Mouse (Mus musculus) embryo, embryonic 10 days (tissue): Measurements from ENCODE around the gene 2310061I04Rik.
A peak's percentile ranks its signal among the peaks of the same experiment; 100 is the strongest.

Source experiments
- DNase-seq: peaks from one replicate; pipeline ENCODE4 v3.0.0-alpha.2; 2015; ENCODE audit warnings: low spot score

Gene 2310061I04Rik

DNA sequence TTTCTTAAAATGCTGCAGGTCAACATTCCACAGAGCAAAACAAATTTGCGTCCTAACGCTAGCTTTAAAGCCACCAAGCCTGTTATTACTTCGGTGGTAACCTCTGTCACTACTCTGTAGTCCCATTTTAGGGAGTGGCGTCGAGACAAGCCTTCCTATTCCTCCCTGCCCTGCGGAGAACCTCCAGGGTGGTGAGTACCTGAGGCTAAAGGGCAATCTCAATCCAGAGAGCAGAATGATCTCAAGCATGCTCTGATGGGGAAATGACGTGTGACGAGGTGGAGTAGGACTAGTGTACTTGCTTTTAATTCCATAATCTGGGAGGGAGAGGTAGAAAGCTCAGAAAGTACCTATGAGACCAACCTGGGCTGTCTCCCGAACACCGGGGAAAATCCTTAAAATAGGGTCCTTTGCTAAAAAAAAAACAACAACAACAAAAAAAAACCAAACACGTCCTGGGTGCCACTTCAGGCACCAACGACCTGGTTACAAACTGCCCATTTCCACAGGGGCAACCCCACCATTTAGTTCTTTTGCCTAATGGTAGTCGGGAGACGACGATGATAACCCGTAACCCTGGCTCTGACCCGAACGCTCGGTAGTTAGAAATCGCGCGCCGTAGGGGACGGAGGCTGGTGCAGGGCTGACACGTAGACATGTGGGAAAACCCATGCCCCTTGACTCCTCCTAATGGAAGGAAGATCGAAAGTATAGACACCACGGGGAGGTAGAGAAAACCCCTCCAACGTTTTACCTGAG, 18.5 kb upstream of the 2310061I04Rik start:
- peak; percentile 17 for DNase-seq

DNA sequence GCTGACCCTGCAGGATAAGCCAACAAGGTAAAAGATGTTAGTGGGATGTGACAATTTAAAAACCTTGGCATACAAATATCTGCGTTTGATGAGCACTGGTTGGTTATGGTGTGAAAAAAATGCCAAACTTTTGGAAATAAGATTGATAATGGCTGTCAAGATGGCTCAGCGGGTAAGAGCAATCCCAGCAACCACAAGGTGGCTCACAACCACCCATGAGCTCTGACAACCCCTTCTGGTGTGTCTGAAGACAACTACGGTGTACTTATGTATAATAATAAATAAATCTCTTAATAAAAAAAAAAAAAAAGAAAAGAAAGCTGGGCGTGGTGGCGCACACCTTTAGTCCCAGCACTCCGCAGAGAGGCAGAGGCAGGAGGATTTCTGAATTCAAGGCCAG, 17.7 kb upstream of the 2310061I04Rik start:
- DNase-seq, result no peak

DNA sequence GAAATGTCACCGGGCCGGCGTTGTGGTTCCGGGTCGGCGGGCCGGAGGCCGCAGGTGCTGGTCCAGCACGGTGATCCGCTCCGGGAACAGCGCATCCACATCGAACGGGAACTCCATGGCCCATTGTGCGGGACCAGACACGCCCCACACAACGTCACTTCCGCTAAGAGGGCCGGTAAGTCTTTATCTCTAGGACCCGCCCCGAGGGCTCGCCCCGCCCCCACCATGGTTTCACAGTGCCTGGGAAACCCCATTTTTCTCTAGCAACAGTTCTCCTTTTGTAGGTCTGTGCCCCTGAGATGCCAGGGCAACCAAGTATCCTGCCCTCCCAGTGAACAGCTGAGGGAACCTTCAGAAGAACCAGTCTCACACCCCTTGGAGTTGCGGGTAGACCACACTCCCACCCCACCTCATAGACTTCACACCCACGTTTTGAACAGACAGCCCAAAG, 12.7 kb upstream of the 2310061I04Rik start, which contains the start of gene Atat1:
TSS of gene Atat1 (minus strand) at position 157 of the 451 bp plus-strand sequence.
- DNase-seq, result peak; percentile 97

DNA sequence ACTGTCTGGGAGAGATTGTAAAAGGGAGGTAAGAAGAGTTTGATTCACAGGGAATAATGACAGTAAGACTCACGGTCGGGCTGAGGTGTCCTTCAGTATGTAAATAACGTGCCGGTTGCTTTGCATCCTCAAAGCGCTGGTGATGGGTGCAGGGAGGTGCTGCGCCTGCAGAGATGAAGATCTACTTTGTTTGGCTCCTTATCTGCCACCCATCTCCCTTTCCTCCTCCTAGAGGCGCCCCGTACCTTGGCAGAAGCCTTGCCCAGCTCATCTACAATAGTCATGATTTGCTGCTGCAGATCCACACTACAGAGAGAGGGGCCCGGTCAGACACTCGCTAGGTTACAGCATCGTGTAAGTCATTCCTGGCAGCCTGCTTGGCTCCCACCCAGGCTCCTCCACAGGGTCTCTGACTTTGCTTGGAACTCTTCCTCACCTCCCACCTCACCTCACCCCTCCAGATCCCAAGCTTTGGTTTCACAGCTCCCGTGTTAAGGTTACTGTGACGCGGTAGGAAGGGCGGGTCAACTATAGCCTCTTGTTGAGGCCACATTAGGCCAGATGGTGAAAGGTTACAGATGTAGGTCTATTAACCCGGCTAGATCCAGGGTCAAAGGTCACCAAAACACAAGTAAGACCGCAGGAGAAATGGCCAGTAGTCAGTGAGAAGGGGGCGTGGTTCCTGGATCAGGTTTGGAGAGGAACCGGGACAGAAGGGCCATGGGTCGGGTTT, 12.1 kb upstream of the 2310061I04Rik start:
- no peak for DNase-seq

DNA sequence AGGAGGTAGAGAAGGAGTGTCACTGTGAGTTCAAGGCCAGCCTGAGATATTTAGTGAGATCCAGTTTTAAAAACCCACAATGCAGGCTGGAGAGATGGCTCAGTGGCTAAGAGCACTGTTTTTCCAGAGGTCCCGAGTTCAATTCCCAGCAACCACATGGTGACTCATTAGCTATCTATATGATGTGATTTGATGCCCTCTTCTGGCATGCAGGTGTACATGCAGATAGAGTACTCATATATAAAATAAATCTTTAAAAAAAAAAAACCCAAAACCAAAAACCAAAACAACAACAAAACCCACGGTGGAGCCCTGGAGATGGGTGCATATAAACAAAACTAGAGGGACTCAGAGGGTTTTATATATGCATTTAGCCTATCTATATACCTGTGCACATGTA, 10.4 kb upstream of the 2310061I04Rik start:
- no peak for DNase-seq

DNA sequence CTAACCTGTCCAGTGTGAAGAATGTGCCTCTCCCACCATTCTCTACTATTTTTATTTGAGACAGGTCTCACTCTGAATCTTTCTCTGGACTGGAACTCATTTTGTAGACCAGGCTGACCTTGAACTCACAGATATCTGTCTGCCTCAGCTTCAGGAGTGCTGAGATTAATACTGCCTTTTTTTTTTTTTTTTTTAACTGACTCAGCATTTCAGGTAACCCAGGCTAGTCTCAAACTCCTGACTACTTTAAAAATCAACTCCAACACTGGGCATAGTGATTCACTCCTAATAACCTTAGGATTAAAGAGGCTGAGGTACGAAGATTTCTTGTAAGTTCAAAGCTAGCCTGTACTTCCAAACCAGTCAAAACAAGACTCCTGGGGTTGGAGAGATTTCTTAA, 8.4 kb upstream of the 2310061I04Rik start:
- DNase-seq, result no peak

DNA sequence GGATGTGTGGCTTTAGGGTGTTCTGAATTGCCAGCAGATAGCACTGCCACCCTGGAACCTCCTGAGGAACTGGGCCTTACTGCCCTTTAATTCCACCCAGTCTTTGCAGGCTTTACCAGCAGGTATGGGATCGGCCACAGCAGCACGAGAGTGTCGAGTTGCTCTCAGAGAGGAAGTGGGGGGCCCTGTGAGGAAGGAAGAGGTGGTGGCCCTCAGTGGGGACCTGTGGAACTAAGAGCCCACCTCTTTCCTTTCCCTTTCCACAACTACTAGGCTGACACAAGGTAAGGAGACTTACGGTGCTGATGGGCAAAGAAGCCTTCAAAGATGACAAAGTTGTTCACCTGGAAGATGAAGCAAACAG, 6.7 kb upstream of the 2310061I04Rik start:
- DNase-seq, result no peak

DNA sequence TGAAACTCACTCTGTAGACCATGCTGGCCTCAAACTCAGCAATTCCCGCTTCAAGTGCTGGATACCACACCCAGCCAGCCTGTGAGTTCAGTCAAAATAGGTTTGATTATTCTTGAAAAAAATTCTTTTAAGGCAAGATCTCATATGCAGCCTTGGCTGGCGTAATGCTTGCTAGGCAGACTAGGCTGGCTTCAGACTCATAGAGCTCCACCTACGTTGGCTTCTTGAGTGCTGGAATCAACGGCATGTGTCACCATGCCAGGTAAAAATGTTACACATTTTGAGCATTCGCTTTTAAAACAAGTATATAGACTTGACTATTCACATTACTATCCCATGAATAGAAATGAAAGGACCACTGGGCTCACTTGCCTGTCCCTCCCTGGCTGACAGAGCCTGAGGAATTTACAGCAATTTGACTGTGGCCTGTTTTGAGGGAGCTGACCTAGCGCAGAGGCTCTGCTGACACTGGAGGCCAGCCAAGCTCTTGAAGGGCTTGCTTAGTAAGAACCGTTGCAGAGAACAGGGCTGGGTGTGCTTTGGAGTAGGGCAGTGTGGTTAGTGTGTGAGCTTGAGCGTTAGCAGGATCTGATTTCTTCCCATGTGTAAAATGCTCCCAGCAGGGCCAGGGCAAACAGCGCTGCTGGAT, 6.2 kb upstream of the 2310061I04Rik start:
- DNase-seq, result no peak

DNA sequence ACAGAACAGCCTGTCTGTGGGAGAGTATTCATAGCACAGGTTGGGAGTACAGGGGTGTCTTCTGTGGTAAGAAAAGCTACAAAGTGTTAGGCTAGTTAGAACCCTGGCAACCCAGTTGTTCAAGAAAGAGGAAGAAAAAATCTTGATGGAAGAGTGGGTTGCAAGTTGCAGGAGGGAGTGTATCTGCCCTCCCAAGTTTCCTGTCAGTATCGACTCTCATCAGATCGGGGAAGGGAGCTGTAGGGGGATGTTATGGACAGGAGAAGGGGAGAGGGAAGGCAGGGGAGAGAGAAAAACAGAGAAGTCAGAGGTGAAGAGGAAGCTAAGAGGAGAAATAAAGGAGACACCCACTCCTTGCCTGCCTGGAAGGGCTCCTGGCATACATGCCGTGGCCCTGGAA, 3.4 kb upstream of the 2310061I04Rik start:
- no peak for DNase-seq

DNA sequence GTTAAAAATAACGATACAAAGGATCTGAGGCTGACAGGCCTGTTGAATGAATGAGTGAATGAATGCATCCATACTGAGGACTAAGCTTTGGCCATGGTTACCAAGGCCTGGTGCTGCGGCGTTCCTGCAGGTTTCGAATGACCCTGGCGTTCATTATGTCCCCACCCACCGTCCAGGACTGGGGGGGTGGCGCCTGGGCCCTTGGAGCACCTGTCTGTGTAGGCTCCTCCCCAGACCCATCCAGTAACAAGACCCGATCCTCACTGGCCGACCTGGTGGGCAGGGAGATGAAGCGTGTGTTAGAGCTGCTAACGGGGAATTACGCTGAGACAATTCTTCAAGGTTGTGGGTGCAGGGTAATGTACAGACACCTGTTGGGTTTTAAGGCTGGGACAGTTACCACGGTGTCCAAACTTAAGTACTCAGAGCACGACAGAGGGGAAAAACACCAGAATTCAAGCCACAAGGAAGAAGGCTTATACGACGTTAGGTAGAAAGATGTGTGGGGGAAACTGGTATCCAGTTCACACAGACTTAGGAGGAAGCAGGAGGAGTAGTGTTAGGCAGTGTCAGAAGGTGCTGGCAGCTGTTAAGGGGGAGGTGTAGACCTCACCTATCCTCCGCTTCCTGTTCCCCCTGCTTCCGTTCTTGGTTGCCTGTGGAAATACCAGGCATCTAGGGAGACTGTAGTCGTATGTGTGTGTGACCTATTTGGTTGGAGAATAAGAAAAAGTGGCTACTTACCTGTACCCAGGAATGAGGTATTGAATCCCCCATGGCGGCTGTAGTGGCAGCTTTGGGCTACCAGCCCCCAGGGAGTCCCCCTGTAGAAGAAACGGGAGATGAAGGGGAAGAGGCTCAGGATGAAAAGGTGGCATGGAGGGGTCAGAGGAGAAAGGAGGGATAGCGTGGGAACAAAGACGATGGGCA, 678 bp upstream of the 2310061I04Rik start:
- DNase-seq, result peak; percentile 13

DNA sequence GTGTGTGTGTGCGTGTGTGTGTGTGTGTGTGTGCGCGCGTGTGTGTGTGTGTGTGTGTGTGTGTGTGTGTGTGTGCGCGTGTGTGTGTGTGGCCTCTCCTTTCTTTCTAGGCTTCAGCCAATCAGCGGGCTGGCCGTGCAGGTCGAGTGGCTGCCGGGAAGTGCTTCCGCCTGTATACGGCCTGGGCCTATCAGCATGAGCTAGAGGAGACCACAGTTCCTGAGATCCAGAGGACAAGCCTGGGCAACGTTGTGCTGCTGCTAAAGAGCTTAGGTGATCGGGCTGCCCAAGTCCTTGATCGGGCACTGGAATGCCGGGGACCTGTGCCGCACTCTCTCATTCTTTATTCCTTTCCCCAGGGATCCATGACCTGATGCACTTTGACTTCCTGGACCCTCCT, 9.5 kb downstream of the 2310061I04Rik start:
- DNase-seq, result no peak

DNA sequence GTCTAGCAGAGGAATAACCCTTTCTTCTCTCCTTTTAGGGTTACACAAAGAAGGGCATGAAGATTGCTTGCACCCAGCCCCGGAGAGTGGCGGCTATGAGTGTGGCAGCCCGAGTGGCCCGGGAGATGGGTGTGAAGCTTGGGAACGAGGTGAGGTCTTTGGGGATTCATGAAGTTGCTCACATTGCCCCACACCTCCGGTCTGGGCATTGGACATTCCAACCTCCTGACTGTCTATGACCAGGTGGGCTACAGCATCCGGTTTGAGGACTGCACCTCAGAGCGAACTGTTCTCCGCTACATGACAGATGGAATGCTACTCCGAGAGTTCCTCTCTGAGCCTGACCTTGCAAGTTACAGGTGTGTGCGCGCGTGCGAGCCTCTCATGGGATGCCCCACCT, 13.5 kb downstream of the 2310061I04Rik start:
- DNase-seq, result no peak

DNA sequence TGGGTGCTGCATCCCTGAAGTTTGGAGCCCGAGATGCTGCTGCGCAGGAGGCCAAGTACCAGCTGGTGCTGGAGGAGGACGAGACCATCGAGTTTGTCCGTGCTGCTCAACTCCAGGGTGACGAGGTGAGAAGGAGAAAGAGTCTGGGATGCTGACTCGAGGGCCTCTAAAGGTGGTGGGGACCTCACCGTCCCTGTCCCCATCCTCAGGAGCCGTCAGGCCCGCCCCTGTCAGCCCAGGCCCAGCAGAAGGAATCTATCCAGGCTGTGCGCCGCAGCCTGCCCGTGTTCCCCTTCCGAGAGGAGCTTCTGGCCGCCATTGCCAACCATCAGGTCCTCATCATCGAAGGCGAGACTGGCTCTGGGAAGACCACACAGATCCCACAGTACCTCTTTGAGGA, 14.3 kb downstream of the 2310061I04Rik start:
- DNase-seq, result no peak

DNA sequence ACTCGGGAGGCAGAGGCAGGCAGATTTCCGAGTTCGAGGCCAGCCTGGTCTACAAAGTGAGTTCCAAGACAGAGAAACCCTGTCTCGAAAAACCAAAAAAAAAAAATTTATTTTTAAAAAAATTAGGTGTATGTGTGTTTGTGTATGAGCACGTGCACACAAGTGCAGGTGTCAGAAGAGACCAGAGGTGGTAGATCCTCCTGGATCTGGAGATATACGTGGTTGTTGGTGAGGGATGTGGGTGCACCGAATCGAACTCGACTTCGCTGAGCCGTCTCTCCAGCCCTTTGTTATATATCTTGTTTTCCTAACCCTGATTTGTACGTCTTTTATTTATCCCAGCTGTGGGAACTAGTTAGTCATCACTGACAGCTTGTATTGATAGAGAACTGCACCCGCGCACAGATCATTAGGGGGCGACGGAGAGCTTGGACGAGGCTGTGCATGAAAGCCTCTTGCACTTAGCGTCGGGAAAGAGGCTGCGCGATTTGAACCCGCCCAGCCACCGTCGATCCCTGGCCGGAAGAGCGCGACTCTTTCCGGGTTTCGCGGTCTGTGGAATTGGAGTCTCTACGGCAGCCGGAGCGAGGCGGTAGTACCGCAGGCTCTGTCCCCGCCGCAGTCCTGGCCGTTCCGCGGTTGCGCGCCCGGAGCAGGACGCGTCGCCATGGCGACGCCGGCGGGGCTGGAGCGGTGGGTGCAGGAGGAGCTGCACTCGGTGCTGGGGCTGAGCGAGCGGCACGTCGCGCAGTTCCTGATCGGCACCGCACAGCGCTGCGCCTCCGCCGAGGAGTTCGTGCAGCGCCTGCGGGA, 17.8 kb downstream of the 2310061I04Rik start, which contains the start of gene Dhx16:
TSS of gene Dhx16 (plus strand) at position 575 of the 813 bp plus-strand sequence.
- DNase-seq, result peak; percentile 97

DNA sequence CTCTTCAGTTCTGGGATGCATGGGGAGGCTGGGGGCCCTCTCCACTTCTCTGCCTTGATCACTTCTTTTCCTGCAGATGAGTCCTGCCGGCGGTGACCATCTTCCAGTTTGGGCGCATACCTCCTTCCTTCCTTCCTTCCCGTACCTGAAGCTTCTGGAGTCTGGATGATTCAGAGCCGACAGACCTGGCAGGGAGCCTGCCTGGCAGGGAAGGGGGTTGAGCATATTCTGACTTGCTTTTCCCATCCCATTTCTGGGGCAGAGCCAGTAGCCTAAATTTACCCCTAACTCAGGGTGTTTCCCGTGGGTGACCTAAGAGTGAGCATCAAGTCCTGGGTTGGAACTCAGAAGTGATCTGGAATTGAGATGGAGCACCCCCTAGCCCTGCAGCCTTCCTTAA, 22.5 kb downstream of the 2310061I04Rik start:
- no peak for DNase-seq

DNA sequence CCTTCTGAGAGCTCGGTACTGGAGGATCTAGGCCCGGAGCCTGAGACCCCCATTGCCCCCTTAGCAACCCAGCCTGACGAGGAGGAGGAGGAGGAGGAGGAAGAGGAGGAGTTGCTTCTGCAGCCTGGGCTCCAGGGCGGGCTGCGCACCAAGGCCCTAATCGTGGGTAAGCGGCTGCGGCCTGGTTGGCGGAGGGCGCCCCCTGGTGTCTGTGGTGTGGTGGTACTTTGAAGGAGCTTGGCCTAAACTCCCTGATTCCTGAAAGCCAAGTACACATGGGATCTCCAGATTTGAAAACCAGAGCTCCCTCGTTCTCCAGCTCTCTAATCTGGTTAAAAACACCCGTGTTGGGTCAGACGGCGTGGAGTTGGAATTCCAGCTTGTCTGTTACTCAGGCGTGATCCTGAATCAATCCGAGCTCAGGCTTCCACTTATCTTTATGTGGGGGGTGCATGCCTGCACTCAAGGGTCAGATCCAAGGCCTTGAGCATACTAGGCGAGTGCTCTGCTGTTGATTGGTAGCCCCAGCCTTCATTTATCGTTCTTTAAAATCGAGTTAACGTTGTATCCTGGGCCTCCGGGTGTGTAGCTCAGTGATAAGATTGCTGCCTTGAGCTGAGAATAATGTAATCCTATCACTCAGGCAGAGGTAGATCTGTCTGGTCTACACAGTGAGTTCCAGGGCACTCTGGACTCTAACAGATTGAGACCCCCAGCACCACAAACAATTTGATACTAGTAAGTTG, 23.3 kb downstream of the 2310061I04Rik start:
- DNase-seq, result peak; percentile 93

DNA sequence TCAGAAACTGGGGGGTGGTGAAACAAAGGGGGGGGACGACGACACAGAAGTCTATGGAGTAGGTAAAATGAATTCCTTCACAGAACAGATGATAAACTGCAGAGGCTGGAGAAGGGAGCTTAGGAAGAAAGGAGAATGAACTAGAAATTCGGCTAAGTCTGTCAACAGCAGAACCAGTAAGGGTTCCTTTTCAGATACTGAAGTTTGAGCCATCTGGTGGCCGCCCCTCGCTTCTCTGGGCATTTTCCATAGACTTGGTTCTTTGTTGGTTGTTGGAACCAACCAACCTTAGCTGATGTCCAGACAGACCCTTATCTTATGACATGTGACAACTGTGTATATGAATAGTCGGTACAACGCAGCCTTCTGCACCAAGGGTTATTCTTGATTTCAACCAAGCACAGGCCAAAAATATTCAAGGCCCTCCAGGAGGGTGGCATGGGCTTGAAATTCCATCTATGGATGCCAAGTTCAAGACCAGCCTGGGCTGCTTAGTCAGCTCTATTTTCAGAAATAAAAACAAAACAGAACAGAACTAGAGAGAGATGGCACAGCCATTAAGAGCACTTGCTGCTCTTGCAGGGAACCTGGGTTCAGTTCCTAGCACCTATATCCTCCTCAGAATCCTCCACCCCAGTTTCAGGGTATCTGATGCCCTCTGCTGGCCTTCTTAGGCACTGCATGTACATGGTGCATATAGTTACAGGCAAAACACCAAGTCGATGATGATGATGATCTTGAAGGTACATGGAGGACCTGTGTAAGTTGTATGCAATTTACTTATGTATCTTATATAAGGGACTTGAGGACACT, 26.1 kb downstream of the 2310061I04Rik start:
- DNase-seq, result peak; percentile 33

DNA sequence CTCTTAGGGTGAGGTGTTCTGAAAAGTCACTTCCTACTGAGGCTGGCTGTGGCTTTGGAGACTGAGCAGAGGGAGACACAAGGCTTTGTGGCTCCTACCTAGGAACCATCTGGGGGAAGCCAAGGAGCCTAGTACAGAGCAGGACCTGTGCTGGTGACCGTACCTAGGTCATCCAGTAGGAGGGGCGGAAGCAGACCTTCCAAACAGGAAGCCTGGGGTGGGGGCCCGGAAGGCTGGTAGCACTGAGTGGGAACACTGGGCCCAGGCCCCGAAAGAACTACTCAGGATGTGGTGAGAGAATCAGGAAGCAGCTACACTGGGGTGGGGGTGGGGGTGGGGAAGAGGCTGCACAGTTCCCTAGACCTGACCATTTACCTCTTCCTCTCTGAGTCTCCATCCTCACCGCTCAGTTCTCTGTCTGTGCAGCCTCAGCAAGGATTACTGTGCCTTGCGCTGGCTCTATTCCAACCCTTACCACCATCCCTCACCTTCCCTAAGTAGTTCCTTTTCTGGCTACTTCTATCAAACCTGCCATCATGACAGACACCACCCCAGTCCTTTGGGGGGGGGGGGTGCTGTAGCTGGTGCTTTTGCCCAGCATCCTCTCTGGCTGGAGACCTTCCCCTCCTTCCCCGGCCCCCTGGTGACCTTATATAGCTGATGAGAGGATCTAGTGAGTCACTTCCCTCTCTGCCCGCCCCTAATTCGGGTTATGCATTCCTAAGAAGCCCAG, 26.9 kb downstream of the 2310061I04Rik start:
- DNase-seq, result no peak
